Mouse (Mus musculus) stomach, postnatal 0 days (tissue): Measurements from ENCODE around the gene Kcnj11.

Experiments
- CTCF ChIP-seq: IDR thresholded peaks from 2 replicates; pipeline ENCODE4 v1.5.1; 2016; ENCODE audit warnings: antibody characterized with exemption, low read depth, mild to moderate bottlenecking, moderate library complexity
- EP300 ChIP-seq: optimal IDR thresholded peaks from 2 replicates; pipeline ENCODE3; 2016; ENCODE audit warnings: antibody characterized with exemption

DNA sequence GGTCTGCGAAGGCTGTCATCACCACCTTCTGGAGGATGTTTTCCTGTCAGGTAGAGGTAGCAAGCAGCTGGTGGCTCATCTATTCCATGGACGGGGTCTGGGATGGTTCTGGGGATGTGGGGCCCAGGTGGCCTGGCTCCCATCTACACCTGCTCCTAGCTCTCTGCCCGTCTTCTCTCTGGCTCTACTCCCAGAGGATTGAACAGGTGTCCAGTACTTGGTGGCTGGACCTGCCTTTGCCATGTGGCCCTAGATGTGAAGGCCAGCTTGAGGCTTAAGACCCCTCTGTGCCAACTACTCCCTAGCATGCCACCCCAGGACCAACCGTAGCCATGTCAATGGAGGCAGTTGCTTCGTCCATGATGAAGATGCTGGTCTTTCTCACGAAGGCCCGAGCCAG, 4.9 kb upstream of the Kcnj11 start:
- no peak for TF ChIP-seq CTCF
- TF ChIP-seq EP300: no peak
